Mouse (Mus musculus) midbrain, embryonic 11.5 days (tissue): ENCODE results near the gene Klkb1. TPM values are rescaled to one million over a fixed set of nuclear protein-coding genes. Genes with fewer than 3 reads are reported as not detected.
A peak's percentile ranks its signal among the peaks of the same experiment; 100 is the strongest.
"Not testable (repeated sequence)": the region's sequence is repeated elsewhere in the genome, so short reads cannot be mapped to it uniquely, and the experiment has no call there.

ENCODE experiments used
- ATAC-seq: fragments of 200-750 bp; cut with Nextera tagmentation; 2 replicates; pipeline ENCODE4 v1.8.0; 2017; ENCODE audit warnings: moderate TSS enrichment, moderate library complexity; ENCODE audit not compliant: low FRiP score
- DNase-seq: peaks from one replicate; pipeline ENCODE4 v3.0.0; 2015; ENCODE audit warnings: low spot score; ENCODE audit errors: missing footprints
- H3K27ac ChIP-seq: fragments of 300-500 bp; sonication (generic); 2 replicates; pipeline ENCODE4 v1.5.1; 2014; ENCODE audit warnings: low read depth, low read length
- H3K27me3 ChIP-seq: fragments of 300-500 bp; sonication (generic); 2 replicates; pipeline ENCODE4 v1.6.1; 2014; ENCODE audit warnings: mild to moderate bottlenecking, low read length, moderate library complexity, mixed read lengths; ENCODE audit not compliant: control insufficient read depth, insufficient read depth
- H3K36me3 ChIP-seq: fragments of 300-500 bp; sonication (generic); 2 replicates; pipeline ENCODE4 v1.6.1; 2014; ENCODE audit warnings: mild to moderate bottlenecking, low read length, moderate library complexity, mixed read lengths; ENCODE audit not compliant: control insufficient read depth, insufficient read depth
- H3K4me1 ChIP-seq: fragments of 300-500 bp; sonication (generic); 2 replicates; pipeline ENCODE4 v1.6.1; 2014; ENCODE audit warnings: low read length; ENCODE audit not compliant: control insufficient read depth, insufficient read depth
- H3K4me2 ChIP-seq: fragments of 300-500 bp; sonication (generic); 2 replicates; pipeline ENCODE4 v1.6.1; 2014; ENCODE audit warnings: mild to moderate bottlenecking, moderate library complexity
- H3K4me3 ChIP-seq: fragments of 300-500 bp; sonication (generic); 2 replicates; pipeline ENCODE4 v1.5.1; 2014; ENCODE audit warnings: low read depth, low read length
- H3K9ac ChIP-seq: fragments of 300-500 bp; sonication (generic); 2 replicates; pipeline ENCODE4 v1.6.1; 2014; ENCODE audit warnings: low read length
- H3K9me3 ChIP-seq: fragments of 300-500 bp; sonication (generic); 2 replicates; pipeline ENCODE4 v1.6.1; 2016; ENCODE audit warnings: low read length; ENCODE audit not compliant: control insufficient read depth
- WGBS: fragments of 180-500 bp; shearing (Covaris S2); extraction: QIAGEN DNeasy Blood & Tissue Kit; methylation state at CpG from one replicate; pipeline ENCODE4 v1.1.7; 2014; 5-methylcytosine and 5-hydroxymethylcytosine counted together
- polyA plus RNA-seq: library from polyadenylated mRNA; unstranded; fragments of >200 nt; fragmentation: Nextera tagmentation; extraction: Ambion mirVana; gene quantifications from 2 replicates; pipeline ENCODE4 v1.2.1, GENCODE M21; 2014

Klkb1 gene
- polyA plus RNA-seq = 0.03 TPM in 1 of 2 replicates, not detected in the other

GRCm38 (mm10) chr8:45294687-45295086, at the start of gene Klkb1:
TSS of gene Klkb1 (minus strand) at chr8:45294859.
- Histone ChIP-seq H3K4me2 (no peak within 1 kb of the TSS), H3K9ac (no peak within 1 kb of the TSS), H3K36me3 (no peaks in the 10 kb centered on the region), H3K27me3 (no peaks in the 10 kb centered on the region), H3K9me3 (no peaks in the 10 kb centered on the region), H3K4me1 (no peaks in the 10 kb centered on the region), H3K4me3 (no peak within 1 kb of the TSS), H3K27ac (no peak within 1 kb of the TSS)
- 93% methylated on average over 7 of the region's 7 CpGs for WGBS
- DNase-seq = no peak
- no peak for ATAC-seq

- Histone ChIP-seq H3K4me1 (no peaks in the 10 kb centered on the region; the same call in 1 of the 2 replicates), H3K27ac (no peak overlapping the region), H3K4me3 (no peak overlapping the region), H3K4me2 (no peak overlapping the region), H3K9ac (no peak overlapping the region), H3K27me3 (no peaks in the 10 kb centered on the region), H3K36me3 (no peaks in the 10 kb centered on the region), H3K9me3 (no peaks in the 10 kb centered on the region)
- WGBS = 91% methylated on average over 8 of the region's 8 CpGs
- no peak for DNase-seq
- no peak for ATAC-seq
Measured at GRCm38 (mm10) chr8:45344298-45344697, 49.6 kb upstream of the Klkb1 start.

- 90% methylated on average over 12 of the region's 12 CpGs for WGBS
- Histone ChIP-seq H3K27ac (no peak overlapping the region), H3K9me3 (no peaks in the 10 kb centered on the region), H3K4me1 (no peaks in the 10 kb centered on the region; the same call in 1 of the 2 replicates), H3K4me2 (no peak overlapping the region), H3K9ac (no peak overlapping the region), H3K36me3 (no peaks in the 10 kb centered on the region), H3K4me3 (no peak overlapping the region), H3K27me3 (no peaks in the 10 kb centered on the region)
- ATAC-seq (no peak), DNase-seq (no peak)
Measured at GRCm38 (mm10) chr8:45341630-45342628, 47.3 kb upstream of the Klkb1 start.

GRCm38 (mm10) chr8:45333493-45333892, 38.8 kb upstream of the Klkb1 start:
- Histone ChIP-seq H3K9ac (peak overlapping the region; percentile 60), H3K36me3 (no peaks in the 10 kb centered on the region), H3K27me3 (peaks cover 3% of the 10 kb centered on the region; the same call in 1 of the 2 replicates), H3K4me1 (0 out of 2 replicates have a peak, but pooled peaks cover 3% of the 10 kb centered on the region), H3K27ac (no peak overlapping the region), H3K4me3 (peak overlapping the region; percentile 55), H3K4me2 (peak overlapping the region; percentile 78), H3K9me3 (no peaks in the 10 kb centered on the region)
- WGBS = 3% methylated on average over 8 of the region's 8 CpGs
- peak; percentile 62 for ATAC-seq
- peak; percentile 89 for DNase-seq

- peak within 1 kb of the TSS; percentile 78 for H3K4me2 ChIP-seq
- H3K27ac ChIP-seq = no peak within 1 kb of the TSS
- WGBS = under 1% methylated on average over 44 of the region's 44 CpGs
- H3K27me3 ChIP-seq = peaks cover 3% of the 10 kb centered on the region; the same call in 1 of the 2 replicates
- peak within 1 kb of the TSS; percentile 55 for H3K4me3 ChIP-seq
- 0 out of 2 replicates have a peak, but pooled peaks cover 3% of the 10 kb centered on the region for H3K4me1 ChIP-seq
- no peaks in the 10 kb centered on the region for H3K36me3 ChIP-seq
- DNase-seq = peak; percentile 95
- peak; percentile 82 for ATAC-seq
- no peaks in the 10 kb centered on the region for H3K9me3 ChIP-seq
- H3K9ac ChIP-seq = peak within 1 kb of the TSS; percentile 60
Measured at GRCm38 (mm10) chr8:45332685-45333409, 38.2 kb upstream of the Klkb1 start, which contains the start of gene Cyp4v3. TSS of gene Cyp4v3 (minus strand) at chr8:45333216.

- H3K4me3 ChIP-seq = no peak overlapping the region
- ATAC-seq (no peak), DNase-seq (no peak)
- WGBS = 77% methylated on average over 3 of the region's 3 CpGs
- H3K9ac ChIP-seq = no peak overlapping the region
- H3K36me3 ChIP-seq = no peaks in the 10 kb centered on the region
- 0 out of 2 replicates have a peak, but pooled peaks cover 3% of the 10 kb centered on the region for H3K4me1 ChIP-seq
- no peak overlapping the region for H3K4me2 ChIP-seq
- H3K9me3 ChIP-seq = no peaks in the 10 kb centered on the region
- no peak overlapping the region for H3K27ac ChIP-seq
- H3K27me3 ChIP-seq = peaks cover 3% of the 10 kb centered on the region; the same call in 1 of the 2 replicates
Measured at GRCm38 (mm10) chr8:45330856-45331255, 36.2 kb upstream of the Klkb1 start.

GRCm38 (mm10) chr8:45329206-45329980, 34.7 kb upstream of the Klkb1 start:
- Histone ChIP-seq H3K4me1 (0 out of 2 replicates have a peak, but pooled peaks cover 3% of the 10 kb centered on the region), H3K9me3 (no peaks in the 10 kb centered on the region), H3K27ac (no peak overlapping the region), H3K27me3 (peaks cover 3% of the 10 kb centered on the region; the same call in 1 of the 2 replicates), H3K4me2 (no peak overlapping the region), H3K9ac (no peak overlapping the region), H3K4me3 (no peak overlapping the region), H3K36me3 (no peaks in the 10 kb centered on the region)
- 90% methylated on average over 6 of the region's 6 CpGs for WGBS
- DNase-seq = no peak
- ATAC-seq = no peak

- DNase-seq, H3K36me3 ChIP-seq, ATAC-seq, H3K9ac ChIP-seq, H3K4me1 ChIP-seq, H3K4me2 ChIP-seq, H3K4me3 ChIP-seq, H3K9me3 ChIP-seq, H3K27ac ChIP-seq, H3K27me3 ChIP-seq: not testable (repeated sequence)
Measured at GRCm38 (mm10) chr8:45327076-45327475, 32.4 kb upstream of the Klkb1 start.
